ENCODE assay signal across 9 mouse cellular contexts in the genomic region with DNA sequence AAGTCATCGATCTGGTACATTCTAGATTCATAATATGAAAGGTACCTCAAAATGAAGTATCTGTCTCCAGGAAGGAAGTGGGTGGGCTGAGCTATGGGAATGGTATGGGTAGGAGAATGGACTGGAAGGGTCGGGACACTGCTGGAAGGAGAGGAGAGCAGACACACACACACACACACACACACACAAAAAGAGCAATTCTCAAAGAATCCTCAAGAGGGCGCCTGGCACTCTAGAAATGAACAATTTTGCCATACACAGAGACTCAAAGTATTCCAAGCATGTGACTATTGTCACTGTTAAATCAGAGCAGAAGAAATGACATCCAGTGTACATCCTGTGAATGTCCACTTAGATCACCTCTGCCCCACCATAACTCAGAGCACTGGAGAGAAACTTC. TPM values are rescaled to one million over a fixed set of nuclear protein-coding genes. Genes with fewer than 3 reads are reported as not detected.
DNase-seq lines count a peak whose midpoint lies in the region; ATAC-seq and TF ChIP-seq lines count a peak whose summit lies in the region.
"Had no signal": no experiment of that assay in that cellular context is flagged by ENCODE, and none has a peak within 500 bp of the region (broad histone marks: within the 10 kb centered on the region; RNA-seq: fewer than 3 reads in every experiment).

No protein-coding gene starts in this region.

- no peaks in the 10 kb centered on the region for H3K9me3 ChIP-seq in heart, postnatal 0 days (replicated peaks; ENCODE audit: control insufficient read depth, low read length)
- H3K9me3 ChIP-seq: liver, embryonic 15.5 days had no signal

- H3K36me3 ChIP-seq in heart, postnatal 0 days (replicated peaks; ENCODE audit: control insufficient read depth, insufficient read depth, low read length), result peaks cover 13% of the 10 kb centered on the region

- no peak overlapping the region for H3K4me3 ChIP-seq in heart, postnatal 0 days (ENCODE audit: low read depth, low read length)
- H3K4me3 ChIP-seq: liver, embryonic 15.5 days had no signal

- no peak overlapping the region for H3K27ac ChIP-seq in heart, postnatal 0 days (ENCODE audit: low read depth)
- H3K27ac ChIP-seq: liver, embryonic 15.5 days had no signal

- WGBS in heart, postnatal 0 days, result 31% methylated on average over 3 of the region's 3 CpGs

- H3K4me1 ChIP-seq in heart, postnatal 0 days (ENCODE audit: control insufficient read depth, insufficient read depth), result no peaks in the 10 kb centered on the region
- H3K4me1 ChIP-seq: liver, embryonic 15.5 days had no signal

- ATAC-seq in heart, postnatal 0 days (ENCODE audit: insufficient read depth, low read depth), result no peak; the same call in 1 of the 2 replicates

- intact Hi-C loops in heart, postnatal 25 days (cut with DNase I), result loop anchor here (2.0 to 5.0 kb wide), 2 partner anchors 75 to 104 kb away; no protein-coding TSS in a partner anchor

- TF ChIP-seq EP300 in heart, postnatal 0 days (IDR thresholded peaks at IDR 0.05; ENCODE audit: low read depth), result no peak

- H3K27me3 ChIP-seq in heart, postnatal 0 days (ENCODE audit: control insufficient read depth, insufficient read depth, low read length), result no peaks in the 10 kb centered on the region
- H3K27me3 ChIP-seq: liver, embryonic 15.5 days had no signal

- no peak overlapping the region for H3K9ac ChIP-seq in heart, postnatal 0 days (replicated peaks; ENCODE audit: low read depth, low read length)
- H3K9ac ChIP-seq: liver, embryonic 15.5 days had no signal

- no peak overlapping the region for H3K4me2 ChIP-seq in heart, postnatal 0 days (ENCODE audit: low read depth, low read length)
- H3K4me2 ChIP-seq: liver, embryonic 15.5 days had no signal

- TF ChIP-seq CTCF in heart, postnatal 0 days (IDR thresholded peaks at IDR 0.05; ENCODE audit: low read depth), result peak; percentile 86

- peak; percentile 51 for DNase-seq in heart, postnatal 0 days (ENCODE audit: low spot score)
- no peak for DNase-seq in heart, postnatal 25 days (ENCODE audit: low spot score)
- DNase-seq in ES-CJ7 (ENCODE audit: low read depth, low spot score), result peak; percentile 71
- peak; percentile 53 for DNase-seq in embryo, embryonic 10 days (ENCODE audit: low spot score)
- DNase-seq in kidney, adult 9 months, result peak; percentile 50
- peak; percentile 69 for DNase-seq in lung, postnatal 10 days
- peak; percentile 46 for DNase-seq in right cerebral cortex, postnatal 4 days
- DNase-seq in urinary bladder, postnatal 10 days (ENCODE audit: low spot score), result no peak

RNA-seq across cellular contexts. Expression of a gene that starts 22.1 kb away (rescaled TPM):
- 8.6 and 10.6 TPM in 2 replicates for total RNA-seq in heart, postnatal 0 days (2014; rRNA removed; ENCODE audit: low replicate concordance)
- polyA plus RNA-seq in heart, postnatal 0 days (2015; fragmentation: Nextera tagmentation; extraction: Ambion mirVana), result 2.7 and 3.0 TPM in 2 replicates
- 1 to 10 TPM; 5.1 to 5.5 TPM for total RNA-seq in heart, postnatal 25 days (2021)

RNA-seq across cellular contexts. Expression of a gene that starts 31.2 kb away (rescaled TPM):
- 77.7 and 81.2 TPM in 2 replicates for total RNA-seq in heart, postnatal 0 days (2014; rRNA removed; ENCODE audit: low replicate concordance)
- 67.0 and 67.3 TPM in 2 replicates for polyA plus RNA-seq in heart, postnatal 0 days (2015; fragmentation: Nextera tagmentation; extraction: Ambion mirVana)
- 10 to 100 TPM; 81.0 to 85.2 TPM for total RNA-seq in heart, postnatal 25 days (2021)

RNA-seq across cellular contexts. Expression of a gene that starts 31.3 kb away (rescaled TPM):
- total RNA-seq in heart, postnatal 0 days (2014; rRNA removed; ENCODE audit: low replicate concordance), result 0.80 TPM in 1 of 2 replicates, not detected in the other
- 0.53 and 0.65 TPM in 2 replicates for polyA plus RNA-seq in heart, postnatal 0 days (2015; fragmentation: Nextera tagmentation; extraction: Ambion mirVana)
- under 1 TPM in 1 of 2 experiments, not detected in 1; 0.50 TPM for total RNA-seq in heart, postnatal 25 days (2021)

RNA-seq across cellular contexts. Expression of a gene that starts 42.6 kb away (rescaled TPM):
- not detected in 2 replicates for total RNA-seq in heart, postnatal 0 days (2014; rRNA removed; ENCODE audit: low replicate concordance)
- polyA plus RNA-seq in heart, postnatal 0 days (2015; fragmentation: Nextera tagmentation; extraction: Ambion mirVana), result not detected in 2 replicates
- not detected for total RNA-seq in heart, postnatal 25 days (2021)

RNA-seq across cellular contexts. Expression of a gene that starts 42.8 kb away (rescaled TPM):
- total RNA-seq in heart, postnatal 0 days (2014; rRNA removed; ENCODE audit: low replicate concordance), result 29.3 and 31.7 TPM in 2 replicates
- 16.6 and 19.0 TPM in 2 replicates for polyA plus RNA-seq in heart, postnatal 0 days (2015; fragmentation: Nextera tagmentation; extraction: Ambion mirVana)
- total RNA-seq in heart, postnatal 25 days (2021), result 10 to 100 TPM; 11.9 to 13.2 TPM

Comparison
In these comparisons a context has a peak if more than half of its experiments do, and no peak if none do; other contexts are left out.
1. DNase-seq: peak in heart, postnatal 0 days (single experiment), ES-CJ7 (single experiment), embryo, embryonic 10 days (single experiment), kidney, adult 9 months (single experiment), lung, postnatal 10 days (single experiment) and right cerebral cortex, postnatal 4 days (single experiment); none in heart, postnatal 25 days (single experiment) and urinary bladder, postnatal 10 days (single experiment).